ENCODE assay signal across 7 mouse cellular contexts in genomic region chr7:120754671-120755070, GRCm38 (mm10). TPM values are rescaled to one million over a fixed set of nuclear protein-coding genes. Genes with fewer than 3 reads are reported as not detected.
DNase-seq lines count a peak whose midpoint lies in the region; ATAC-seq and TF ChIP-seq lines count a peak whose summit lies in the region.

No protein-coding gene starts in this region.

- H3K4me2 ChIP-seq in intestine, postnatal 0 days (replicated peaks; ENCODE audit: low read depth): no peak overlapping the region
- no peak overlapping the region for H3K4me2 ChIP-seq in midbrain, embryonic 13.5 days (replicated peaks)

- H3K27ac ChIP-seq in gastrocnemius, adult 2 months: no peak overlapping the region
- H3K27ac ChIP-seq in intestine, postnatal 0 days (ENCODE audit: low read depth, low read length): no peak overlapping the region
- no peak overlapping the region for H3K27ac ChIP-seq in midbrain, embryonic 13.5 days

- no peak overlapping the region for H3K9ac ChIP-seq in intestine, postnatal 0 days (ENCODE audit: low read depth, low read length)
- no peak overlapping the region for H3K9ac ChIP-seq in midbrain, embryonic 13.5 days (replicated peaks)

- no peaks in the 10 kb centered on the region for H3K27me3 ChIP-seq in intestine, postnatal 0 days (replicated peaks; ENCODE audit: control insufficient read depth, insufficient read depth, low read length)
- no peaks in the 10 kb centered on the region for H3K27me3 ChIP-seq in midbrain, embryonic 13.5 days

- H3K9me3 ChIP-seq in intestine, postnatal 0 days (ENCODE audit: control insufficient read depth): no peaks in the 10 kb centered on the region
- no peaks in the 10 kb centered on the region for H3K9me3 ChIP-seq in midbrain, embryonic 13.5 days

- no peak overlapping the region for H3K4me3 ChIP-seq in gastrocnemius, adult 2 months
- H3K4me3 ChIP-seq in intestine, postnatal 0 days (ENCODE audit: low read depth, low read length): no peak overlapping the region
- H3K4me3 ChIP-seq in midbrain, embryonic 13.5 days (replicated peaks): no peak overlapping the region

- ATAC-seq in activated CD4-positive, CD25-positive, alpha-beta regulatory T cell, adult 4 months: peak; percentile 91
- ATAC-seq in intestine, postnatal 0 days: peak; percentile 51; the same call in 1 of the 2 replicates
- ATAC-seq in midbrain, embryonic 13.5 days: peak; percentile 86

- WGBS in intestine, postnatal 0 days: 3% methylated on average over 5 of the region's 5 CpGs
- 11% methylated on average over 5 of the region's 5 CpGs for WGBS in midbrain, embryonic 13.5 days

- intact Hi-C loops in gastrocnemius, adult 2 months (cut with DNase I): loop anchor here (1.0 to 2.0 kb wide), 2 partner anchors 68 to 84 kb away; partner anchors contain the start of gene Pdzd9
- intact Hi-C loops in left cerebral cortex, postnatal 36 days (cut with DNase I): loop anchor here (1.0 to 5.0 kb wide), 2 partner anchors 68 to 84 kb away; partner anchors contain the start of gene Pdzd9

- peak; percentile 87 for TF ChIP-seq CTCF in gastrocnemius, adult 2 months (IDR thresholded peaks at IDR 0.05)
- peak; percentile 94 for TF ChIP-seq CTCF in intestine, postnatal 0 days (IDR thresholded peaks at IDR 0.05; ENCODE audit: low read depth)

- DNase-seq in cerebellum, postnatal 36 days: peak; percentile 82 to 83
- DNase-seq in gastrocnemius, adult 2 months: peak; percentile 84
- peak; percentile 70 to 76 for DNase-seq in left cerebral cortex, postnatal 36 days (ENCODE audit: low spot score in 2 of 2)
- DNase-seq in spleen, adult 12 weeks (ENCODE audit: low spot score): peak; percentile 66

- H3K4me1 ChIP-seq in intestine, postnatal 0 days (replicated peaks; ENCODE audit: control insufficient read depth, insufficient read depth, low read length): no peaks in the 10 kb centered on the region
- no peaks in the 10 kb centered on the region for H3K4me1 ChIP-seq in midbrain, embryonic 13.5 days (replicated peaks)

- H3K36me3 ChIP-seq in intestine, postnatal 0 days (ENCODE audit: control insufficient read depth, insufficient read depth): no peaks in the 10 kb centered on the region
- no peaks in the 10 kb centered on the region for H3K36me3 ChIP-seq in midbrain, embryonic 13.5 days

RNA-seq across cellular contexts. Expression of gene Vwa3a, which starts 15.6 kb away (rescaled TPM):
- not detected for polyA plus RNA-seq in activated CD4-positive, CD25-positive, alpha-beta regulatory T cell, adult 4 months (2017; shearing (Covaris generic))
- total RNA-seq in gastrocnemius, adult 2 months (2021): 1 to 10 TPM in 1 of 2 experiments, under 1 TPM in 1; 0.48 to 1.1 TPM
- 0.25 and 0.33 TPM in 2 replicates for polyA plus RNA-seq in intestine, postnatal 0 days (2015; fragmentation: Nextera tagmentation; extraction: Ambion mirVana)
- 10 to 100 TPM; 14.6 to 17.6 TPM for total RNA-seq in left cerebral cortex, postnatal 36 days (2021)
- polyA plus RNA-seq in midbrain, embryonic 13.5 days (2015; fragmentation: Nextera tagmentation; extraction: Ambion mirVana): 0.40 and 1.2 TPM in 2 replicates

RNA-seq across cellular contexts. Expression of gene Gm5737, which starts 57.5 kb away (rescaled TPM):
- polyA plus RNA-seq in activated CD4-positive, CD25-positive, alpha-beta regulatory T cell, adult 4 months (2017; shearing (Covaris generic)): not detected
- under 1 TPM; 0.31 to 0.42 TPM for total RNA-seq in gastrocnemius, adult 2 months (2021)
- polyA plus RNA-seq in intestine, postnatal 0 days (2015; fragmentation: Nextera tagmentation; extraction: Ambion mirVana): not detected in 2 replicates
- not detected for total RNA-seq in left cerebral cortex, postnatal 36 days (2021)
- not detected in 2 replicates for polyA plus RNA-seq in midbrain, embryonic 13.5 days (2015; fragmentation: Nextera tagmentation; extraction: Ambion mirVana)
